Mouse (Mus musculus) liver, adult 2 months (tissue): ENCODE measurements around the gene Atrn.

Experiments
- CTCF ChIP-seq: fragments of 200-500 bp; IDR thresholded peaks from 2 replicates; pipeline ENCODE4 v1.5.1; 2011; ENCODE audit warnings: low read depth, low read length, control low read depth
- POLR2A ChIP-seq: fragments of 200-500 bp; IDR thresholded peaks from 2 replicates; pipeline ENCODE4 v1.6.1; 2011; ENCODE audit warnings: low read length, control low read depth; ENCODE audit not compliant: insufficient read depth; ENCODE audit errors: extremely low read depth

DNA sequence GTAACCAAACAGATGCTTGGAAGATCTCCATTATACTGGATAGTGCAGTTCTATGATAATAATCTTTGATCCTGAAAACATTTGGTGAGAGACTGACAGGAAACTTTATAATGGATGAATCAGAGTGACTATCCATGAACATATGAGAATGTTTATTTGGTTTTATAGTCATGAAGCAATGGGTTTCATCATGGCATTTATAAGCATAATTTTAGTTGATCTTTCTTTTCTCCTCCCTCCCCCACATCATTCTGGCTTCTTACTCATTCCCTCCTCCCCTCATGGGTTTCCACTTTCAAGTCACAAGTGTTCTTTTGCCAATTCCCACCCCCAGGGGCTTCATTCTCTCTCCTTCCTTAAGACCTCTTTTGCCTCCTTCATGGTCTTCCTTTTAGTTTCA, 19.3 kb upstream of the Atrn start:
- TF ChIP-seq CTCF (no peak), POLR2A (no peak)
